Mouse (Mus musculus) liver, embryonic 13.5 days (tissue): ENCODE measurements around the gene Dio1. TPM values are rescaled to one million over a fixed set of nuclear protein-coding genes. Genes with fewer than 3 reads are reported as not detected.

Experiments used
- ATAC-seq: fragments of 200-750 bp; cut with Nextera tagmentation; 2 replicates; pipeline ENCODE4 v1.8.0; 2017; ENCODE audit warnings: low read depth, mild to moderate bottlenecking, moderate number of reproducible peaks, moderate library complexity
- DNase-seq: peaks from one replicate; pipeline ENCODE4 v3.0.0; 2022
- H3K27ac ChIP-seq: fragments of 300-500 bp; sonication (generic); 2 replicates; pipeline ENCODE4 v1.5.1; 2015; ENCODE audit warnings: moderate library complexity, mild to moderate bottlenecking, inconsistent platforms
- H3K27me3 ChIP-seq: fragments of 300-500 bp; sonication (generic); 2 replicates; pipeline ENCODE4 v1.6.1; 2015; ENCODE audit warnings: mild to moderate bottlenecking, inconsistent platforms
- H3K36me3 ChIP-seq: fragments of 300-500 bp; sonication (generic); 2 replicates; pipeline ENCODE4 v1.6.1; 2015; ENCODE audit warnings: mild to moderate bottlenecking, inconsistent platforms
- H3K4me1 ChIP-seq: fragments of 300-500 bp; sonication (generic); replicated peaks from 2 replicates; pipeline ENCODE4 v1.6.1; 2015; ENCODE audit warnings: inconsistent platforms
- H3K4me2 ChIP-seq: fragments of 300-500 bp; sonication (generic); 2 replicates; pipeline ENCODE4 v1.6.1; 2015; ENCODE audit warnings: inconsistent platforms, mild to moderate bottlenecking, moderate library complexity
- H3K4me3 ChIP-seq: fragments of 300-500 bp; sonication (generic); replicated peaks from 2 replicates; pipeline ENCODE4 v1.5.1; 2015; ENCODE audit warnings: mild to moderate bottlenecking, inconsistent platforms
- H3K9ac ChIP-seq: fragments of 300-500 bp; sonication (generic); 2 replicates; pipeline ENCODE4 v1.6.1; 2015; ENCODE audit warnings: mild to moderate bottlenecking, inconsistent platforms
- H3K9me3 ChIP-seq: fragments of 300-500 bp; sonication (generic); replicated peaks from 2 replicates; pipeline ENCODE4 v1.6.1; 2016; ENCODE audit warnings: inconsistent platforms
- WGBS: fragments of 180-500 bp; shearing (Covaris S2); methylation state at CpG from one replicate; pipeline ENCODE4 v1.1.7; 2015; ENCODE audit not compliant: insufficient replicate concordance; 5-methylcytosine and 5-hydroxymethylcytosine counted together
- polyA plus RNA-seq: library from polyadenylated mRNA; unstranded; fragments of >200 nt; fragmentation: Nextera tagmentation; extraction: Ambion mirVana; gene quantifications from 2 replicates; pipeline ENCODE4 v1.2.1, GENCODE M21; 2015

The Dio1 gene
- polyA plus RNA-seq, 1 experiment from 2014 or later, result not detected

DNA sequence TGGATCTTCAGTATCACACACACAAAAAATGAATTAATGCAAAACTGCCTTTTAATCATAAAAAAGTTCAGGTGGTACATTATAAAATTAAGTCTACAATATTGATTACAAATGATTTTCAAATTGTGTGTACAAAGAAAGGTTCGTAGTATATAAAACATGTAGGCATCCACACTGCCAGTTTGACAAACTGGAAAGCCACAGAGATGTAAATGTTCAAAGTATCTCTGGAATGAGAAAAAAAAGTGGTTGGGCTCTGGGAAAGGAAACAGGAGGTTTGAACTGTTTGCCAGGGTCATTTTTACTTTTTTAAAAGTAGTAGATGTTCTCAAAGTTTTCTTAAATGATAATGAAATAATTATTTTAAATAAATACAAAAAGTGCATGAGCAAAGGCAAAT lies 60.9 kb downstream of the Dio1 start:
- no peak for DNase-seq
- Histone ChIP-seq H3K36me3 (peaks cover 7% of the 10 kb centered on the region; the same call in 1 of the 2 replicates), H3K27ac (no peak overlapping the region)

DNA sequence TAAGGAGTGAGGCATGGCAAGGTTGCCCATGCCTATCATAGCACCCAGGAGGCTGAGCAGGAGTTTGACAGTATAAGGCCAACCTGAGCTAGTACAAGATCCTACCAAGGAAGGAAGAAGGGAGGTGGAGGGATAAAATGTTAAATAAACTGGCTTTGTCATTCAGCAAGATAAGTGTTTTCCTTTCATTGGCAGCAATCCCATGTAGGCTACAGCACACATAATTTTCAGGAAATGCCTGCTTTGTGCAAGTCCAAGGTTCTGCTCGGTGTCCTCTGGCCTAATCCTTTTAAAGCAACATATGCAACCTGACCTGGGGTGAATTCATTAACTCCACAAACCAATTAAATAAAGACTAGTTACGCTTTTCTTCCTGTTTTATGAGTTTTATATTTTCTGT lies 61.6 kb downstream of the Dio1 start:
- Histone ChIP-seq H3K27ac (no peak overlapping the region), H3K36me3 (peaks cover 12% of the 10 kb centered on the region), H3K4me2 (no peak overlapping the region), H3K4me3 (no peak overlapping the region), H3K27me3 (no peaks in the 10 kb centered on the region), H3K9ac (no peak overlapping the region), H3K4me1 (peaks cover 25% of the 10 kb centered on the region), H3K9me3 (no peaks in the 10 kb centered on the region)
- ATAC-seq (no peak), DNase-seq (no peak)
- 69% methylated on average over 2 of the region's 2 CpGs for WGBS

More for the DNA sequence above, 60.9 kb downstream of the Dio1 start:
- no peaks in the 10 kb centered on the region for H3K9me3 ChIP-seq
- H3K4me3 ChIP-seq, result no peak overlapping the region
- WGBS, result 62% methylated on average over 1 of the region's 1 CpGs
- no peak overlapping the region for H3K9ac ChIP-seq
- no peak for ATAC-seq
- no peaks in the 10 kb centered on the region for H3K27me3 ChIP-seq
- peaks cover 27% of the 10 kb centered on the region for H3K4me1 ChIP-seq
- H3K4me2 ChIP-seq, result no peak overlapping the region

DNA sequence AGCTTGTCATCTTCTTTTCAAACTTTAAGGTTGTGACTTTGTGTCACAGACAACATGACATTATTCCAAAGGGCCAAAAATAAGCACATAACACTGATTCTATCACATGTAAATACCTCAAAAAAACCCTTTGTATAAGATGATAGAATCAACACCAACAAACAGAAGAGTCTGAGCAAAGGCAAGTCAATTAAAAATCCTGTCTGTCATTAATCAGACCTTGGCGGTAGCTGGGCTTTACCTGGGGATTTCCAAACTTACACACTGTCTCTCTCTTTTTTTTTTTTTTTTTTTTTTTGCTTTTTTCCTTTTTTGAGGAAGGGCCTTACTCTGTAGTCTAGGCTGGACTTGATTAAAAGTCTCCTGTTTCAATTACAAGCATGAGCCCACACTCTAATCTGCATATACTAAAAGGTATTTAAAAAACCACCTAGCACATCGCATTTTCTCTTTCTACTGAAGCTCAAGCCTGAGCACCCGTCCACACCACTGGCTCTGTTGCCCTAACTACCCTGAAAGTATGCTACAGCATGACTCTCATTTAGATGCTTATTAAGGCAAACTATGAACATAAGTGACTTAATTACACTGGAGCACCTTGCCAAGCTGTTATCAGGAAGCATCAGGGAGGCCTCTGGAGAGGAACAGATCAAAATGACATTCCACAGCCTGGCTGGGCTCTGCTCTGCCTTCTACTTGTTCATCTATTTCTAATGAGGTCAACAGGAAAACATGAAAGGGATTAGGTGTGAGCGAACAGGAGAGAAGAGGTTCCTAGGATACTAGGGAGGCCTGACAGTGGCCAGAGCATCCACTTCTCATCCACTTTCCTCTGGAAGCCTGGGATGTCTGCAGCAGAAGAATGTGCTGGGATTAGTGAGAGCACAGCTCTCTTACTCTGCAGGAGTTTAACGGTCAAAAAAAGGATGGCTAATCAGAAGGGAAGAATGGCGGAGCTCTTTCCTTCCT lies 63.3 kb downstream of the Dio1 start:
- Histone ChIP-seq H3K36me3 (peaks cover 20% of the 10 kb centered on the region), H3K9me3 (no peaks in the 10 kb centered on the region), H3K4me1 (peaks cover 15% of the 10 kb centered on the region), H3K4me2 (no peak overlapping the region), H3K27ac (no peak overlapping the region), H3K27me3 (no peaks in the 10 kb centered on the region), H3K9ac (no peak overlapping the region), H3K4me3 (no peak overlapping the region)
- no peak for DNase-seq
- WGBS, result 82% methylated on average over 6 of the region's 6 CpGs
- ATAC-seq, result no peak

Other genes with a start within 250 kb of the Dio1 start
- 64.6 and 71.1 TPM in 2 replicates for gene Mrpl37, start 240.3 kb downstream of the Dio1 start, polyA plus RNA-seq
- 2.6 and 2.8 TPM in 2 replicates for gene Cyb5rl, start 240.2 kb downstream of the Dio1 start, polyA plus RNA-seq
- not detected in 2 replicates for gene Cdcp2, start 210.3 kb downstream of the Dio1 start, polyA plus RNA-seq
- 150 and 179 TPM in 2 replicates for gene Tmem59, start 128.8 kb downstream of the Dio1 start, polyA plus RNA-seq
- 12.7 and 16.9 TPM in 2 replicates for gene Tceanc2, start 128.1 kb downstream of the Dio1 start, polyA plus RNA-seq
- gene Ldlrad1, start 98.0 kb downstream of the Dio1 start, polyA plus RNA-seq, result not detected in 2 replicates
- gene Lrrc42, start 53.6 kb downstream of the Dio1 start, polyA plus RNA-seq, result 16.8 and 18.1 TPM in 2 replicates
- 9.1 and 9.2 TPM in 2 replicates for gene Hspb11, start 53.6 kb downstream of the Dio1 start, polyA plus RNA-seq
- gene Yipf1, start 7.2 kb upstream of the Dio1 start, polyA plus RNA-seq, result 28.1 and 28.7 TPM in 2 replicates
- 18.5 and 24.0 TPM in 2 replicates for gene Ndc1, start 60.6 kb upstream of the Dio1 start, polyA plus RNA-seq
- gene Glis1, start 127.4 kb upstream of the Dio1 start, polyA plus RNA-seq, result 0.34 and 0.69 TPM in 2 replicates